ENCODE assay signal across 8 mouse cellular contexts in genomic region chr13:63573256-63573835, GRCm38 (mm10). TPM values are rescaled to one million over a fixed set of nuclear protein-coding genes. Genes with fewer than 3 reads are reported as not detected.
DNase-seq lines count a peak whose midpoint lies in the region; ATAC-seq and TF ChIP-seq lines count a peak whose summit lies in the region.

Ptch1 (minus strand) TSS chr13:63573598.

- H3K27ac ChIP-seq in embryonic facial prominence, embryonic 11.5 days (replicated peaks; ENCODE audit: low read depth, low read length): peak within 1 kb of the TSS; percentile 91
- peak within 1 kb of the TSS; percentile 88 for H3K27ac ChIP-seq in heart, embryonic 10.5 days
- H3K27ac ChIP-seq in kidney, embryonic 15.5 days: peak within 1 kb of the TSS; percentile 75
- H3K27ac ChIP-seq in liver, embryonic 13.5 days: no peak within 1 kb of the TSS
- H3K27ac ChIP-seq in neural tube, embryonic 11.5 days (ENCODE audit: low read depth, low read length): peak within 1 kb of the TSS; percentile 87

- H3K9ac ChIP-seq in embryonic facial prominence, embryonic 11.5 days (replicated peaks; ENCODE audit: low read length): peak within 1 kb of the TSS; percentile 82
- peak within 1 kb of the TSS; percentile 75 for H3K9ac ChIP-seq in kidney, embryonic 15.5 days
- H3K9ac ChIP-seq in liver, embryonic 13.5 days: peak within 1 kb of the TSS; percentile 43
- peak within 1 kb of the TSS; percentile 80 for H3K9ac ChIP-seq in neural tube, embryonic 11.5 days (ENCODE audit: low read length)

- no peaks in the 10 kb centered on the region for H3K36me3 ChIP-seq in E14TG2a.4 (ENCODE audit: insufficient read depth, low read length)
- no peaks in the 10 kb centered on the region for H3K36me3 ChIP-seq in embryonic facial prominence, embryonic 11.5 days (replicated peaks; ENCODE audit: control insufficient read depth, insufficient read depth, low read depth, low read length)
- H3K36me3 ChIP-seq in heart, embryonic 10.5 days: no peaks in the 10 kb centered on the region
- H3K36me3 ChIP-seq in kidney, embryonic 15.5 days: no peaks in the 10 kb centered on the region
- H3K36me3 ChIP-seq in liver, embryonic 13.5 days: no peaks in the 10 kb centered on the region
- no peaks in the 10 kb centered on the region for H3K36me3 ChIP-seq in neural tube, embryonic 11.5 days (ENCODE audit: control insufficient read depth, insufficient read depth, low read length)

- under 1% methylated on average over 34 of the region's 44 CpGs for WGBS in embryonic facial prominence, embryonic 11.5 days
- 1% methylated on average over 43 of the region's 44 CpGs for WGBS in heart, embryonic 10.5 days
- WGBS in kidney, embryonic 15.5 days: 1% methylated on average over 43 of the region's 44 CpGs
- 1% methylated on average over 40 of the region's 44 CpGs for WGBS in liver, embryonic 13.5 days (ENCODE audit: insufficient replicate concordance)
- 0% methylated on average over 43 of the region's 44 CpGs for WGBS in neural tube, embryonic 11.5 days

- H3K9me3 ChIP-seq in E14TG2a.4 (ENCODE audit: low read length): peaks cover 8% of the 10 kb centered on the region; the same call in 1 of the 2 replicates
- H3K9me3 ChIP-seq in embryonic facial prominence, embryonic 11.5 days (replicated peaks; ENCODE audit: control insufficient read depth, low read length): no peaks in the 10 kb centered on the region
- no peaks in the 10 kb centered on the region for H3K9me3 ChIP-seq in heart, embryonic 10.5 days
- H3K9me3 ChIP-seq in kidney, embryonic 15.5 days (replicated peaks): no peaks in the 10 kb centered on the region
- no peaks in the 10 kb centered on the region for H3K9me3 ChIP-seq in liver, embryonic 13.5 days (replicated peaks)
- H3K9me3 ChIP-seq in neural tube, embryonic 11.5 days (ENCODE audit: control insufficient read depth, low read length): no peaks in the 10 kb centered on the region

- H3K27me3 ChIP-seq in E14TG2a.4 (ENCODE audit: insufficient read depth, low read length): peaks cover 75% of the 10 kb centered on the region
- no peaks in the 10 kb centered on the region for H3K27me3 ChIP-seq in embryonic facial prominence, embryonic 11.5 days (ENCODE audit: control insufficient read depth, insufficient read depth, low read length)
- H3K27me3 ChIP-seq in heart, embryonic 10.5 days (ENCODE audit: insufficient read depth, poor library complexity, severe bottlenecking): peaks cover 58% of the 10 kb centered on the region
- peaks cover 60% of the 10 kb centered on the region for H3K27me3 ChIP-seq in kidney, embryonic 15.5 days
- peaks cover 89% of the 10 kb centered on the region for H3K27me3 ChIP-seq in liver, embryonic 13.5 days
- peaks cover 16% of the 10 kb centered on the region for H3K27me3 ChIP-seq in neural tube, embryonic 11.5 days (ENCODE audit: control insufficient read depth, insufficient read depth, low read length)

- no peak; the same call in 1 of the 2 replicates for ATAC-seq in embryonic facial prominence, embryonic 11.5 days (replicated peaks; ENCODE audit: insufficient number of reproducible peaks, low FRiP score, low TSS enrichment, low read depth)
- ATAC-seq in kidney, embryonic 15.5 days (replicated peaks; ENCODE audit: low FRiP score): peak; percentile 58
- ATAC-seq in liver, embryonic 13.5 days (ENCODE audit: low read depth): 0 out of 2 replicates have a peak, but pooled peaks have one; percentile 16
- ATAC-seq in neural tube, embryonic 11.5 days (ENCODE audit: insufficient read depth, low FRiP score, low TSS enrichment): peak; percentile 36

- peak; percentile 43 for DNase-seq in adrenal gland, postnatal 10 days
- DNase-seq in embryonic facial prominence, embryonic 11.5 days (ENCODE audit: low spot score): peak; percentile 90
- no peak for DNase-seq in heart, embryonic 10.5 days (ENCODE audit: low spot score)
- no peak for DNase-seq in liver, embryonic 13.5 days
- peak; percentile 85 for DNase-seq in neural tube, embryonic 11.5 days (ENCODE audit: low spot score)
- DNase-seq in urinary bladder, postnatal 25 days (ENCODE audit: low spot score): peak; percentile 31

- H3K4me2 ChIP-seq in embryonic facial prominence, embryonic 11.5 days (ENCODE audit: low read depth, low read length): peak within 1 kb of the TSS; percentile 93
- peak within 1 kb of the TSS; percentile 100 for H3K4me2 ChIP-seq in kidney, embryonic 15.5 days
- peak within 1 kb of the TSS; percentile 75 for H3K4me2 ChIP-seq in liver, embryonic 13.5 days
- peak within 1 kb of the TSS; percentile 96 for H3K4me2 ChIP-seq in neural tube, embryonic 11.5 days (ENCODE audit: low read depth)

- H3K4me1 ChIP-seq in E14TG2a.4 (replicated peaks; ENCODE audit: low read depth, low read length): peaks cover 53% of the 10 kb centered on the region
- peaks cover 2% of the 10 kb centered on the region; the same call in 1 of the 2 replicates for H3K4me1 ChIP-seq in embryonic facial prominence, embryonic 11.5 days (ENCODE audit: control insufficient read depth, insufficient read depth, low read length)
- H3K4me1 ChIP-seq in heart, embryonic 10.5 days: peaks cover 24% of the 10 kb centered on the region
- H3K4me1 ChIP-seq in kidney, embryonic 15.5 days: peaks cover 44% of the 10 kb centered on the region
- peaks cover 21% of the 10 kb centered on the region for H3K4me1 ChIP-seq in liver, embryonic 13.5 days (replicated peaks)
- peaks cover 19% of the 10 kb centered on the region for H3K4me1 ChIP-seq in neural tube, embryonic 11.5 days (ENCODE audit: control insufficient read depth, insufficient read depth, low read length)

- TF ChIP-seq CTCF in E14TG2a.4 (conservative IDR thresholded peaks at IDR 0.05; ENCODE audit: low read length): no peak

- peak within 1 kb of the TSS; percentile 84 for H3K4me3 ChIP-seq in E14TG2a.4 (replicated peaks; ENCODE audit: low read length)
- peak within 1 kb of the TSS; percentile 72 for H3K4me3 ChIP-seq in embryonic facial prominence, embryonic 11.5 days (ENCODE audit: low read depth, low read length)
- peak within 1 kb of the TSS; percentile 83 for H3K4me3 ChIP-seq in heart, embryonic 10.5 days
- H3K4me3 ChIP-seq in kidney, embryonic 15.5 days (replicated peaks): peak within 1 kb of the TSS; percentile 73
- H3K4me3 ChIP-seq in liver, embryonic 13.5 days (replicated peaks): peak within 1 kb of the TSS; percentile 55
- peak within 1 kb of the TSS; percentile 72 for H3K4me3 ChIP-seq in neural tube, embryonic 11.5 days (ENCODE audit: low read depth, low read length)

RNA-seq across cellular contexts. Expression of gene Ptch1, which starts in this region (rescaled TPM):
- total RNA-seq in adrenal gland, postnatal 10 days (2021): 10 to 100 TPM; 38.7 to 55.2 TPM
- 24.9 and 27.4 TPM in 2 replicates for polyA plus RNA-seq in embryonic facial prominence, embryonic 11.5 days (2014; fragmentation: Nextera tagmentation; extraction: Ambion mirVana)
- polyA plus RNA-seq in heart, embryonic 10.5 days (2016; fragmentation: Nextera tagmentation; extraction: Ambion mirVana): 8.1 and 16.9 TPM in 2 replicates
- 15.8 and 17.3 TPM in 2 replicates for polyA plus RNA-seq in kidney, embryonic 15.5 days (2015; fragmentation: Nextera tagmentation; extraction: Ambion mirVana)
- polyA plus RNA-seq in liver, embryonic 13.5 days (2015; fragmentation: Nextera tagmentation; extraction: Ambion mirVana): 3.4 and 4.1 TPM in 2 replicates
- 22.8 and 24.2 TPM in 2 replicates for polyA plus RNA-seq in neural tube, embryonic 11.5 days (2014; fragmentation: Nextera tagmentation; extraction: Ambion mirVana)

Comparison
In these comparisons a context has a peak if more than half of its experiments do, and no peak if none do; other contexts are left out.
1. DNase-seq: peak in adrenal gland, postnatal 10 days (single experiment), embryonic facial prominence, embryonic 11.5 days (single experiment), neural tube, embryonic 11.5 days (single experiment) and urinary bladder, postnatal 25 days (single experiment); none in heart, embryonic 10.5 days (single experiment) and liver, embryonic 13.5 days (single experiment).
2. Peak in every context shown above with its lines, with median percentiles within 50 percentile points of each other: H3K4me3 ChIP-seq, H3K4me2 ChIP-seq and H3K9ac ChIP-seq.